Mouse (Mus musculus): ENCODE results near the gene Dll3. TPM values are rescaled to one million over a fixed set of nuclear protein-coding genes. Genes with fewer than 3 reads are reported as not detected.

Gene Dll3
- polyA plus RNA-seq, 1 experiment from 2014 or later = 39.0 TPM

DNA sequence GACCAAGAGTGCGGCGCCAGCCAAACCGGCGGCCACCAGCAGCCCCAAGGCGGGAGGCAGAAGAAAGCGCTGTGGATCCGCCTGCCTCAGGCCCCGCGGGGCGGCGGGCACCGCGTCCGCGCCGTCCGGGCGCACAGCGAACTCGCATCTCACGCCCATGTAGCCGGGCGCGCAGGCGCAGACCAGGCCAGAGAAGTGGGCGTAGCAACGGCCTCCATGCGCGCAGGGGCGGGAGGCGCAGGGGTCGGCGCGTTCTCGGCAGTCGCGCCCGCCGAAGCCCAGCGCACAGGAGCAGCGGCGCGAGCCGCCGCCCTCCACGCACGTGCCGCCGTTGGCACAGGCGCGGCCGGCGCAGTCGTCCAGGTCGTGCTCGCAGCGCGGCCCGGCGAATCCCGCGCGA is 7.6 kb downstream of the Dll3 start:
- peak overlapping the region; percentile 63 for H3K4me3 ChIP-seq
- H3K27ac ChIP-seq (replicated peaks) = peak overlapping the region; percentile 75
- peaks cover 100% of the 10 kb centered on the region for H3K27me3 ChIP-seq (ENCODE audit: low read depth, poor library complexity, severe bottlenecking)
- DNase-seq (ENCODE audit: low spot score) = peak; percentile 82
- H3K36me3 ChIP-seq = peaks cover 37% of the 10 kb centered on the region
- WGBS = 4% methylated on average over 63 of the region's 63 CpGs
- H3K9me3 ChIP-seq (replicated peaks) = no peaks in the 10 kb centered on the region
- peaks cover 53% of the 10 kb centered on the region for H3K4me1 ChIP-seq

DNA sequence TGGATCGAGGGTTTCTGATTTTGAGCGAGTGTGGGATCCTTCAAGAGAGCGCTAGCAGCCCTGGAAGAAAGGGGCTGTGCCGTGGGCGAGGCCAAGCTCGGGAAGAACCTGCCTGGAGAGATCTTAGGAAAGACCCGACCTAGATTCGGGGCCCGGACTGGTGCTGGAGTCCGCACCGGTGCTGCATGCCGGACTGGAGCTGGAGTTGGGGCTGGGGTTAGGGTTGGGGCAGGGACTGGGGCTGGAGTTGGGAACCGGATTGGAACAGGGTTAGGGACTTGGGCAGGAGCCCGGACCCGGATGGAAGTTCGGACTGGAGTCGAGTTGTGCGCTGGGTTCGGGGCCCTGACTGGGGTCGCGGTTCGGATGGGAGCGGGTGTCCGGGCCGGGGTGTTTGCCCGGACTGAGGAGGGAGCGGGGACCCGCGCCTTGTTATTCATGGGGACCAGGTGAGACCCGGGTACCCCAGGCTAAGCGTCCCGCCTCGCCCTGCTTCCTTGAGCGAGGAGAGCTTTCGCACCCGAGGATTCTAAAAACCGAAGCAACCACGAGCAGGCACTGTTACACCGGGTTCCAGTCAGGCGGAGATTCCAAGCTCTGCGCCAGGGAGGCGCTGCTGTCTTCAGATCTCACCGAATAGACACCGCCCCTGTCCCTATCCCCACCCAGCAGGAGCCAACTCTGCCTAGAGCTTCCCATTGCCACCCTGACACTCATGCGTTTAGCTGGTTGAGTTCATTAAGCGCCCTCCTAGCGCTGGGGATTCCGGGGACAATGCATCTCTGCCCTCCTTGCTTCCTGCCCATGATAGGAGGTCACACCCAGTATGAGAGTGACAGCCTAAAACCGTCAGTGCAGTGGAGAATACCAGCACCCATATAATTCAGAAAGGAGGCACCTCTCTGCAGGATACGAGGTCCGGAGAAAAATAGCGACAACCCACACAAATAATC is 11.1 kb downstream of the Dll3 start, which contains the start of gene Selenov:
Gene Selenov, minus strand, starts transcription at position 549 of the 953 bp plus-strand sequence.
- H3K4me1 ChIP-seq = peaks cover 45% of the 10 kb centered on the region
- peak within 1 kb of the TSS; percentile 48 for H3K4me3 ChIP-seq
- WGBS = 1% methylated on average over 52 of the region's 52 CpGs
- peaks cover 15% of the 10 kb centered on the region; the same call in 1 of the 2 replicates for H3K36me3 ChIP-seq
- H3K27me3 ChIP-seq (ENCODE audit: low read depth, poor library complexity, severe bottlenecking) = peaks cover 81% of the 10 kb centered on the region
- peak; percentile 59 for DNase-seq (ENCODE audit: low spot score)
- H3K27ac ChIP-seq (replicated peaks) = peak within 1 kb of the TSS; percentile 75
- H3K9me3 ChIP-seq (replicated peaks) = no peaks in the 10 kb centered on the region

DNA sequence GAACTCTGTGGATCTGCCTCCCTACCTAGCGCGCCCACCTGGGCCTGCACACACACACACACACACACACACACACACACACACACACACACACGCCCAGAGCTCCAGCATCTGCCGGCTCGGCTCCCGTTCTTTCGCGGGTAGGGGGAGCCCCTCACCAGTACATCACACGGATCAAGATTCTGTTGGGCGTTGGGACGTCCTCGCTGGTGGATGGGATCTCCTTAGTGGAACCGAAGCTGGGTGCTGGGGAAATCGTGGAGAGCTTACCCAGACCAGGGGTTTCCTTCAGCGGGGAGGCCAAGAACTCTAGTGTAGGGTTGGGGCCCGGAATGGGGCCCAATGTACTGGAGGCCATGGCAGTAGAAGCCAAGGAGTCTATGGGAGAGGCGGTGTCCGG is 11.9 kb downstream of the Dll3 start:
- H3K27me3 ChIP-seq (ENCODE audit: low read depth, poor library complexity, severe bottlenecking) = peaks cover 74% of the 10 kb centered on the region
- WGBS = 1% methylated on average over 18 of the region's 18 CpGs
- peaks cover 15% of the 10 kb centered on the region; the same call in 1 of the 2 replicates for H3K36me3 ChIP-seq
- DNase-seq (ENCODE audit: low spot score) = peak; percentile 53
- peak overlapping the region; percentile 48 for H3K4me3 ChIP-seq
- H3K27ac ChIP-seq (replicated peaks) = peak overlapping the region; percentile 75
- H3K4me1 ChIP-seq = peaks cover 42% of the 10 kb centered on the region
- no peaks in the 10 kb centered on the region for H3K9me3 ChIP-seq (replicated peaks)

DNA sequence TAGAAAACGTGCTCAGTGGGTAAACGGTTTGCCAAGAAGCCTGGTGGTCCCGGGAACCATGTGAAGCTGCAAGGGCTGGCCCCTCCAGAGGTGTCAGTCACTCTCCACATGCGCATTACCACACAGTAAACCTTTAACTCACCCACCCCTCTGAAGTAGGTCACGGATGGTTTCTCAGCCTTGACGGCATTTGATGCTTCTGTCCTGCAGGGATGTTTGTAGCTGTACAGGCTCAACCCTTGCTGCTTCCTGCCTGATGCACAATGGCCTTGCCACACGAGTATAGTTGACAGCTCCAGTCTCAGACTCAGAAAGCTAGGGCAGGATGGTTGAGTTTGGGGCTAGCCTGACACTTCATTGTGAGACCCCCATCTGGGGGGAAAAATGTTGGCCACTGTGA is 21.4 kb downstream of the Dll3 start:
- Histone ChIP-seq H3K4me3 (no peak overlapping the region), H3K4me1 (peaks cover 8% of the 10 kb centered on the region), H3K27ac (replicated peaks) (no peak overlapping the region), H3K36me3 (no peaks in the 10 kb centered on the region), H3K9me3 (replicated peaks) (no peaks in the 10 kb centered on the region; the same call in 1 of the 2 replicates), H3K27me3 (ENCODE audit: low read depth, poor library complexity, severe bottlenecking) (no peaks in the 10 kb centered on the region)
- no peak for DNase-seq (ENCODE audit: low spot score)
- 74% methylated on average over 7 of the region's 7 CpGs for WGBS

DNA sequence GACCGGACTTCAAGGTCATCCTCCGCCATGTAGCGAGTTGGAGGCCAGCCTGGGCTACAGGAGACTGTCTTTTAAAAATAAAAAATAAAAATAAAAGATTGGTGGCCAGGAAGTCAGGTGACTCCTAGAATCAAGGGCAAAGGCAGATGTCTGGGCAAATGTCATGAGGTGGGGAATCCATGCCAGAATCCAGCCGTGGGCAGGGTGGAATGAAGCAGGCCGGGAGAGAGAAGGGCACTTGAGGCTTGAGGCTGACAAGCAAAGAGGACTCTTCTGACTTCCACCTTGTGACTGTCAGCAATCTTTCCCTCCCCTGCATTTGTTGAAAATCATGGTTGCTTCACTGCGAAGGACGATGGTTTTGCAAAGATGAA is 23.8 kb downstream of the Dll3 start:
- no peaks in the 10 kb centered on the region for H3K27me3 ChIP-seq (ENCODE audit: low read depth, poor library complexity, severe bottlenecking)
- H3K4me3 ChIP-seq = peak overlapping the region; percentile 68
- 84% methylated on average over 7 of the region's 7 CpGs for WGBS
- no peak for DNase-seq (ENCODE audit: low spot score)
- H3K9me3 ChIP-seq (replicated peaks) = no peaks in the 10 kb centered on the region; the same call in 1 of the 2 replicates
- peak overlapping the region; percentile 92 for H3K27ac ChIP-seq (replicated peaks)
- peaks cover 8% of the 10 kb centered on the region for H3K4me1 ChIP-seq
- peaks cover 6% of the 10 kb centered on the region for H3K36me3 ChIP-seq

DNA sequence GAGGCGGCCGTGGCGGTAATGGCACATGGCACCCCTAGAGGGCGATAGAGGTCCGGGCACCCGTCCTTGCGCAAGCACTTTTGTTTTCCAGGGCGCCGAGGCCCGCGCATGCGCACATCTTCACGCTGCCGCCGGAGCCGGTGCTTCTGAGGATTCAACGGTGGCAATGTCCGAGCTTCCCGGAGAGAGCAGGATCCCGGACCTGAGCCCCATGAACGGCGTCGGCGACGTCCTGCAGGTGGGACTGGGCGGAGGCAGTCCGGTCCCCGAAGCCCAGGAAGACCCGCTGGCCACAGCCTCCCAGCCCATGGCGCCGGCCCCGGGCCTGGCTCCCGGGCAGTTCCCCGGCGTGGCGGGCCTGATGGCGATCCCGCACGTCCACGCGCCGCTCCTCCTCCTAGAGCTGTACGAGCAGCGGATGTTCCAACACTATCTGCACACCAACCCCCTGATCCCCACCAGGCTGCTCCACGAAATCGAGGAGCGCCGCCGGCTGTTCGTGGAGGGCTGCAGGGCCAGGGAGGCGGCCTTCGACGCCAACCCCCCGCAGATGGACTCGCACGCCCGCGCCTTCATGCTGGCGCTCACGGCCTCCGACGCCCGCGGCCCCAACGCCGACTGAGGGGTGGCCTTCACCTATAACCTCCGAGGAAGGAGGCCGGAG is 24.3 kb downstream of the Dll3 start, which contains the start of gene Eid2b:
Gene Eid2b, plus strand, starts transcription at position 125 of the 664 bp plus-strand sequence.
- WGBS = 4% methylated on average over 68 of the region's 68 CpGs
- Histone ChIP-seq H3K9me3 (replicated peaks) (no peaks in the 10 kb centered on the region; the same call in 1 of the 2 replicates), H3K27ac (replicated peaks) (peak within 1 kb of the TSS; percentile 92), H3K4me3 (peak within 1 kb of the TSS; percentile 68), H3K36me3 (peaks cover 11% of the 10 kb centered on the region), H3K27me3 (ENCODE audit: low read depth, poor library complexity, severe bottlenecking) (no peaks in the 10 kb centered on the region), H3K4me1 (peaks cover 8% of the 10 kb centered on the region)
- DNase-seq (ENCODE audit: low spot score) = peak; percentile 96

DNA sequence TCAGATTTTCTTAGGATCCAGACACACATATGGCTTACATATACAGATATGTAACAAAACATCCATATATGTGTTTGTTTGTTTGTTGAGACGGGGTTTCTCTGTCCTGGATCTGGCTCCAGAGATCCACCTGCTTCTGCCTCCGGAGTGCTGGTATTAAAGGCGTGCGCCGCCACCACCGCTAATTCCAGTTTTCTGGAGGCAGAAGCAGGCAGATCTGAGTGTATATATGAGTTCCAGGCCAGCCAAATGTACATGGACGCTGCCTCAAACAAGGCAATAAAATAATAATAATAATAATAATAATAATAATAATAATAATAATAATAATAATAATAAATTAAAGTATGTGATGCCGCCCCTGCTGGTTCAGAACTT is 24.8 kb downstream of the Dll3 start:
- 62% methylated on average over 8 of the region's 8 CpGs for WGBS
- Histone ChIP-seq H3K36me3 (peaks cover 16% of the 10 kb centered on the region), H3K4me3 (peak overlapping the region; percentile 68; the same call in 1 of the 2 replicates), H3K9me3 (replicated peaks) (no peaks in the 10 kb centered on the region), H3K27ac (replicated peaks) (no peak overlapping the region), H3K4me1 (peaks cover 8% of the 10 kb centered on the region), H3K27me3 (ENCODE audit: low read depth, poor library complexity, severe bottlenecking) (no peaks in the 10 kb centered on the region)
- no peak for DNase-seq (ENCODE audit: low spot score)

DNA sequence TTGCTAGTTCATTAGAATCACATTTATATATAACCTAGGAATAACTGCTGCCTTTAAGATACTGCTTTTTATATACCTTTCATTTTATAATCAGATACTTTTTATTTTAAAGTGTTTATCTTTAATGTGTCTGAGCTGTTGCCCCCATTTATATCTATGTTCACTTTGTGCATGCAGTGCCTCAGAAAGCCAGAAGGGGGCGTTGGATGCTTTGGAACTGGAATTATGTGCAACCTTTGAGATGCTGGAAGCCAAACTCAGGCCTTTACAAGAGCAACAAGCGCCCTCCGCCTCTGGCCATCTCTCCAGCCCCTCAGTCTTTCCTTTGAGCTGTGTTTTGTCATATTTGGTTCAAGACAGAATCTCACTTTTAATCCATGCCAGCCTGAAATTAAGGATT is 30.3 kb downstream of the Dll3 start:
- DNase-seq (ENCODE audit: low spot score) = no peak
- H3K36me3 ChIP-seq = peaks cover 48% of the 10 kb centered on the region
- H3K4me3 ChIP-seq = no peak overlapping the region
- H3K9me3 ChIP-seq (replicated peaks) = peaks cover 18% of the 10 kb centered on the region
- peaks cover 15% of the 10 kb centered on the region for H3K4me1 ChIP-seq
- H3K27me3 ChIP-seq (ENCODE audit: low read depth, poor library complexity, severe bottlenecking) = no peaks in the 10 kb centered on the region
- no peak overlapping the region for H3K27ac ChIP-seq (replicated peaks)
- 71% methylated on average over 3 of the region's 3 CpGs for WGBS

DNA sequence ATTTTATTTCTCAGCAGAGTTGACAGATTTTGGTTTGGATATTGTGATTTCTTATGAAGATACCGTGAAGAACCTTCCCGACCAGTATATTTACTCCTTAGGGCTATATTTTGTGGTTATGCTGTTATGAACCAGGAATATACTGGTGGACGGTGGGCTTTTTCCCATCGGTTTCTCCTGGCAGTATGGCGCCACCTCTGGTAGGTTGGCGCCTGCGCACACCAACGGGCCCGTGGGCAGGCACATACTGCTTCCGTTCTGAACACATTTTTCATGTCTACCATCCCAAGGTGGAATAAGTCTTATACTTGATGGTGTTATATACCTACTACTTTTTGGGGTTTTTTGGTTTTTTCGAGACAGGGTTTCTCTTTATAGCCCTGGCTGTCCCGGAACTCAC is 32.7 kb downstream of the Dll3 start:
- no peak overlapping the region for H3K27ac ChIP-seq (replicated peaks)
- peak; percentile 24 for DNase-seq (ENCODE audit: low spot score)
- peaks cover 48% of the 10 kb centered on the region for H3K36me3 ChIP-seq
- H3K9me3 ChIP-seq (replicated peaks) = peaks cover 18% of the 10 kb centered on the region
- H3K4me3 ChIP-seq = peak overlapping the region; percentile 88; the same call in 1 of the 2 replicates
- peaks cover 15% of the 10 kb centered on the region for H3K4me1 ChIP-seq
- WGBS = 92% methylated on average over 12 of the region's 12 CpGs
- no peaks in the 10 kb centered on the region for H3K27me3 ChIP-seq (ENCODE audit: low read depth, poor library complexity, severe bottlenecking)

DNA sequence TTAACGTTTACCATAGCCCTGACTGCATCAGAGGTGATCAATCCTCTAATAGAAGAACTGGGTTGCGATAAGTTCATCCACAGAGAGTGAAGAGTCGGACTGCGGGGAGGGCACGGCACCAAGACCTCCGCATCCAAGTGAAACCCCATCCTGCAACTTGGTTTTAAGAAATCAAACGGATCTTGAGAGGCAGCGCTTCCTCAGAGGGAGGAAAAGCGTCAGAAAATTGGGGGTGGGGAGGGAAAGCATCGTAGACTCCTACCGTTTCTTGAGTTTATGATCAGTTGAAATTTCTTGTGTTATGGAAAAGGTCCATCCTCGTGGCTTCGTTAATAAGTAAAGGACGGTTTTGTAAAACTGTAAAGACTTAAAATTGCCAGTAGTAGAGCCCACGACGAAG is 33.5 kb downstream of the Dll3 start:
- Histone ChIP-seq H3K36me3 (peaks cover 45% of the 10 kb centered on the region), H3K4me3 (peak overlapping the region; percentile 88), H3K27me3 (ENCODE audit: low read depth, poor library complexity, severe bottlenecking) (no peaks in the 10 kb centered on the region), H3K9me3 (replicated peaks) (peaks cover 18% of the 10 kb centered on the region), H3K4me1 (peaks cover 15% of the 10 kb centered on the region), H3K27ac (replicated peaks) (peak overlapping the region; percentile 96)
- DNase-seq (ENCODE audit: low spot score) = no peak
- 37% methylated on average over 16 of the region's 16 CpGs for WGBS

DNA sequence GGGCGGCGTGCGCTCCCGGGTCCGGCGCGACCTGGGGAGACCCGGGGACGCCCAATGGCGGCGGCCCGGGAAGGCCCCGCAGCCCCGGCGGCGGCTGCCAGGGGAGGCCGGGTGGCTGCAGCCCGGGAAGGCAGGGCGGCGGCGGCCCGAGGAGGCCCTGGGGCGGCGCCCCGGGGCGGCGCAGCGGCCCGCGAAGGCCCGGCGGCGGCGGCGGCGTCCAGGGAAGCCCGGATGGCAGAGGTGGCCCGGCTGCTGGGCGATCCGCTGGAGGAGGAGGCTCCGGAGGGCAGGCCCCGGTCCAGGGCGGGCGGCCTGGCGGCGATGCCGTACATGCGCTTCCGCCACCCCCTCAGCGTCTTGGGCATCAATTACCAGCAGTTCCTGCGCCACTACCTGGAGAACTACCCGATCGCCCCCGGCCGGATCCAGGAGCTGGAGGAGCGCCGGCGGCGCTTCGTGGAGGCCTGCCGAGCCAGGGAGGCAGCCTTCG is 34.0 kb downstream of the Dll3 start:
- Histone ChIP-seq H3K4me3 (peak overlapping the region; percentile 88), H3K4me1 (peaks cover 15% of the 10 kb centered on the region), H3K9me3 (replicated peaks) (peaks cover 18% of the 10 kb centered on the region), H3K36me3 (peaks cover 40% of the 10 kb centered on the region), H3K27me3 (ENCODE audit: low read depth, poor library complexity, severe bottlenecking) (no peaks in the 10 kb centered on the region), H3K27ac (replicated peaks) (peak overlapping the region; percentile 96)
- under 1% methylated on average over 58 of the region's 62 CpGs for WGBS
- peak; percentile 74 for DNase-seq (ENCODE audit: low spot score)

DNA sequence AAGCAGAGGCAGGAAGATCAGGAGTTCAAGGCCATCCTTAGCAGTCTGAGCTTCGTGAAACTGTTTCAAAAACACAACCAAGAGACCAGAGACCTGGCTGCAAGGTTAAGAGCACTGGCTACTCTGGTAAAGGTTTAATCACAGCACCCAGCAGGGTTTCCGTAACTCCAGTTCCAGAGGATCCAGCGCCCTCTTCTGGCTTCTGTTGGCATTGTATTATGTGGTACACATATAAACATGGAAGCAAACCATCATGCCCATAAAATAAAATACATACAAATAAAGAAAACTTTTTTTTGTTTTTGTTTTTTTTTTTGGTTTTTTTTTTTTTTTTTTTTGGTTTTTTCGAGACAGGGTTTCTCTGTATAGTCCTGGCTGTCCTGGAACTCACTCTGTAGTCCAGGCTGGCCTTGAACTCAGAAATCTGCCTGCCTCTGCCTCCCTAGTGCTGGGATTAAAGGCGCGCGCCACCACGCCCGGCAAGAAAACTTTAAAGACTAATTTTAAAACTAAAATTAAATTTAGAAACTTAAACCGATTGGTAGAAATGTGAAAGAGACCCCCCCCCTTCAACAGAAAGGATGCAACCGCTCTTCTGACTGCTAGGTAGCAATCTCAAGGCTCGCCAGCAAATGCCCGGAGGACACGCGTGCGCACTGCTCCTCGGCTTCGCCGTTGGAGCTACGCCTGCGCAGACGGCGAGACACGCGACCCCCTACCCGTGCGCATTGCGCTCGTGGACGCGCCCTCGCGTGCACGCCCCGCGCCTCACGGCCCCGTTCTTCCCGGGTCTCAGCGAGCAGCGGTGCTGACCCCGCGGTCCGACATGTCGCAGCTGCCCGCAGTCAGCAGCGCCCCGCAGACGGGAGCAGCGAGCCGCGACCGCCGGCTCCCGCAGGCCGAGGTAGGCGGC is 34.7 kb downstream of the Dll3 start, which contains the start of gene Eid2:
Gene Eid2, plus strand, starts transcription at position 753 of the 913 bp plus-strand sequence.
- Histone ChIP-seq H3K4me1 (peaks cover 15% of the 10 kb centered on the region), H3K27me3 (ENCODE audit: low read depth, poor library complexity, severe bottlenecking) (no peaks in the 10 kb centered on the region), H3K36me3 (peaks cover 33% of the 10 kb centered on the region), H3K27ac (replicated peaks) (peak within 1 kb of the TSS; percentile 96), H3K4me3 (peak within 1 kb of the TSS; percentile 88), H3K9me3 (replicated peaks) (peaks cover 18% of the 10 kb centered on the region)
- WGBS = 8% methylated on average over 57 of the region's 57 CpGs
- DNase-seq (ENCODE audit: low spot score) = peak; percentile 87

All from midbrain, embryonic 10.5 days (tissue).